In genomic region chr11:88170606-88171005, GRCm38 (mm10) we compare ENCODE assay signal across 21 mouse cellular contexts. TPM values are rescaled to one million over a fixed set of nuclear protein-coding genes. Genes with fewer than 3 reads are reported as not detected.
DNase-seq lines count a peak whose midpoint lies in the region; ATAC-seq and TF ChIP-seq lines count a peak whose summit lies in the region.
"Had no signal": no experiment of that assay in that cellular context is flagged by ENCODE, and none has a peak within 500 bp of the region (broad histone marks: within the 10 kb centered on the region; RNA-seq: fewer than 3 reads in every experiment).

No protein-coding gene starts in this region.

- H3K4me1 ChIP-seq in ES-E14 (ENCODE audit: control insufficient read depth in 2 of 2, insufficient read depth in 2 of 2, low read length in 2 of 2, poor library complexity in 1 of 2): peaks cover 25 to 40% of the 10 kb centered on the region in 2 experiments
- peaks cover 26% of the 10 kb centered on the region for H3K4me1 ChIP-seq in forebrain, embryonic 11.5 days (replicated peaks; ENCODE audit: control insufficient read depth, insufficient read depth, low read length)

- no peaks in the 10 kb centered on the region for H3K36me3 ChIP-seq in ES-E14 (ENCODE audit: control insufficient read depth, insufficient read depth, low read length, poor library complexity, severe bottlenecking)
- no peaks in the 10 kb centered on the region for H3K36me3 ChIP-seq in forebrain, embryonic 11.5 days (ENCODE audit: control insufficient read depth, insufficient read depth, low read length)
- H3K36me3 ChIP-seq: forebrain, embryonic 15.5 days had no signal

- no peak overlapping the region for H3K4me2 ChIP-seq in forebrain, embryonic 11.5 days (ENCODE audit: low read depth, low read length, severe bottlenecking)
- H3K4me2 ChIP-seq: embryonic facial prominence, embryonic 15.5 days; forebrain, embryonic 13.5 days; forebrain, embryonic 15.5 days had no signal

- DNase-seq in ES-CJ7 (ENCODE audit: low read depth, low spot score) (peak; percentile 81), ES-E14 (ENCODE audit: low read depth, low spot score) (no peak), ZHBTc4 (ENCODE audit: low read depth, low spot score) (peak; percentile 80)
- DNase-seq in forebrain, embryonic 11.5 days (ENCODE audit: low spot score): no peak
- DNase-seq in thymus, postnatal 4 days: no peak
- DNase-seq: adrenal gland, adult 2 months; adrenal gland, postnatal 10 days; adrenal gland, postnatal 25 days; cerebellum, adult 11 months; cerebellum, adult 18-20 months; cerebellum, adult 8-10 months; cerebellum, adult 9-11 months; cerebellum, postnatal 14 days; cerebellum, postnatal 36 days; forebrain, postnatal 0 days had no signal

- no peak overlapping the region for H3K4me3 ChIP-seq in ES-E14 (ENCODE audit: insufficient read depth in 1 of 2, low read depth in 1 of 2, low read length in 2 of 2, poor library complexity in 1 of 2, severe bottlenecking in 1 of 2)
- no peak overlapping the region for H3K4me3 ChIP-seq in forebrain, embryonic 11.5 days (ENCODE audit: low read depth, low read length)
- H3K4me3 ChIP-seq: embryonic facial prominence, embryonic 13.5 days; embryonic facial prominence, embryonic 15.5 days; erythroblast, embryonic 14.5 days; forebrain, embryonic 13.5 days; forebrain, embryonic 15.5 days had no signal

- in situ Hi-C loops in ES-E14 (cut with MboI; ENCODE audit: low sequenced_read_pairs in 2 of 2, unreplicated experiment in 2 of 2): no loop called here

- WGBS in forebrain, embryonic 11.5 days: 56% methylated on average over 3 of the region's 3 CpGs

- ATAC-seq in forebrain, embryonic 11.5 days (replicated peaks; ENCODE audit: low FRiP score): no peak
- ATAC-seq: forebrain, embryonic 13.5 days; forebrain, embryonic 15.5 days; forebrain, postnatal 0 days had no signal

- peak overlapping the region; percentile 92; the same call in 1 of the 2 replicates for H3K27ac ChIP-seq in ES-E14 (ENCODE audit: insufficient read depth, low read depth, low read length, poor library complexity, severe bottlenecking)
- no peak overlapping the region for H3K27ac ChIP-seq in forebrain, embryonic 11.5 days (ENCODE audit: low read depth, low read length)
- H3K27ac ChIP-seq: embryonic facial prominence, embryonic 13.5 days; embryonic facial prominence, embryonic 15.5 days; forebrain, embryonic 13.5 days; forebrain, embryonic 15.5 days had no signal

- H3K9me3 ChIP-seq in ES-E14 (ENCODE audit: control insufficient read depth, insufficient read depth, low read depth, low read length): no peaks in the 10 kb centered on the region
- no peaks in the 10 kb centered on the region for H3K9me3 ChIP-seq in forebrain, embryonic 11.5 days (ENCODE audit: control insufficient read depth, low read length)
- H3K9me3 ChIP-seq: embryonic facial prominence, embryonic 13.5 days; embryonic facial prominence, embryonic 15.5 days; forebrain, embryonic 10.5 days; forebrain, embryonic 13.5 days; forebrain, embryonic 15.5 days had no signal

- H3K9ac ChIP-seq in ES-E14 (ENCODE audit: insufficient read depth, low read depth, low read length, poor library complexity, severe bottlenecking): peak overlapping the region; percentile 40; the same call in 1 of the 2 replicates
- no peak overlapping the region for H3K9ac ChIP-seq in forebrain, embryonic 11.5 days (ENCODE audit: low read length)
- H3K9ac ChIP-seq: embryonic facial prominence, embryonic 13.5 days; embryonic facial prominence, embryonic 15.5 days; forebrain, embryonic 13.5 days; forebrain, embryonic 15.5 days; forebrain, postnatal 0 days had no signal

- peaks cover 2% of the 10 kb centered on the region; the same call in 1 of the 2 replicates for H3K27me3 ChIP-seq in forebrain, embryonic 11.5 days (ENCODE audit: control insufficient read depth, insufficient read depth, low read length)
- H3K27me3 ChIP-seq: forebrain, embryonic 15.5 days had no signal

TF ChIP-seq in ES-E14, 5 proteins besides CTCF, POLR2A, EP300 and RAD21:
- no peak for TF ChIP-seq ZNF384 (IDR thresholded peaks at IDR 0.05; ENCODE audit: low read depth, low read length)
- no peak for TF ChIP-seq CHD2 (IDR thresholded peaks at IDR 0.05; ENCODE audit: low read depth, low read length)
- no peak for TF ChIP-seq ZC3H11A (IDR thresholded peaks at IDR 0.05; ENCODE audit: borderline replicate concordance, low read depth, low read length)
- TF ChIP-seq MAFK (IDR thresholded peaks at IDR 0.05; ENCODE audit: insufficient read depth, low read depth, low read length): no peak
- TF ChIP-seq HCFC1 (IDR thresholded peaks at IDR 0.05; ENCODE audit: borderline replicate concordance, insufficient read depth, low read length): no peak

RNA-seq across cellular contexts. Expression of gene Mrps23, which starts 33.6 kb away (rescaled TPM):
- total RNA-seq in ES-E14 (2012; rRNA removed): 94.7 and 139 TPM in 2 replicates
- 70.8 and 71.7 TPM in 2 replicates for polyA plus RNA-seq in forebrain, embryonic 11.5 days (2014; fragmentation: Nextera tagmentation; extraction: Ambion mirVana)

Comparison
In these comparisons a context has a peak if more than half of its experiments do, and no peak if none do; other contexts are left out.
1. DNase-seq: peak in ES-CJ7 (single experiment) and ZHBTc4 (single experiment); none in ES-E14 (single experiment), forebrain, embryonic 11.5 days (single experiment) and thymus, postnatal 4 days (single experiment).